Mouse (Mus musculus): ENCODE measurements around the gene Bcl2l12. TPM values are rescaled to one million over a fixed set of nuclear protein-coding genes. Genes with fewer than 3 reads are reported as not detected.

Gene Bcl2l12
- polyA plus RNA-seq, 1 experiment from 2014 or later: 33.3 TPM

DNA sequence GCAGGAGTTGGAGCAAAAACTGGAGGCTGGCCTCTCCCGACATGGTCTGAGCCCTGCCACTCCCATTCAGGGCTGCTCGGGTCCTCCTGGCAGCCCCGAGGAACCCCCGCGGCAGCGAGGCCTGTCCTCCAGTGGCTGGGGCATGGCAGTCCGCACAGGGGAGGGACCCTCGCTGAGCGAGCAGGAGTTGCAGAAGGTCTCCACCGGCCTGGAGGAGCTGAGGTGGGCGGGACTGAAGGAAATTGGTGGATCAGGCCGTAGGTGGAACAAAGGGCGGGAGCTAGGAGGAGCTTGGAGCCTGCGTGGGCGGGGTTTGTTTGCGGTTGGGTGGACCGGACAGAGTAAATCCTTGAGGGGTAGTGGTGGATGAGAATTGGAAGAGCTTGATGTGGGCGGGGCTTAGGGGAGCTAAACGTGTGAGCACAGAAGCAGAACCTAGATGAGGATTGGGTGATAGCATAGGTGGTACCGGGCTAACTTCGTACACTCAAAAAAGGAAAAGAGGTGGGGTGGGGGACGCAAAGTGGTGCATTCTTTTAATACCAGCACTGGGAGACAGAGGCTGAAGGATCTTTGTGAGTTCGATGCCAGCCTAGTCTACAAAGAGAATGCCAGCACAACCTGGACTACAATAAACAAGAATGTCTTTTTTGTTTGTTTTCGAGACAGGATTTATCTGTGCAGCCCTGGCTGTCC, 45.8 kb downstream of the Bcl2l12 start:
- peak overlapping the region; percentile 59 for H3K4me3 ChIP-seq (ENCODE audit: low read length)
- no peaks in the 10 kb centered on the region for H3K36me3 ChIP-seq (ENCODE audit: control insufficient read depth, insufficient read depth)
- peaks cover 13% of the 10 kb centered on the region for H3K27me3 ChIP-seq (ENCODE audit: control insufficient read depth, insufficient read depth, low read length)
- peak overlapping the region; percentile 49; the same call in 1 of the 2 replicates for H3K27ac ChIP-seq (ENCODE audit: low read length)
- H3K4me1 ChIP-seq (ENCODE audit: control insufficient read depth, insufficient read depth, low read length): peaks cover 9% of the 10 kb centered on the region
- ATAC-seq (replicated peaks; ENCODE audit: extremely low read depth, insufficient read depth, low FRiP score): peak; percentile 89
- H3K9ac ChIP-seq (ENCODE audit: low read length): peak overlapping the region; percentile 70
- peak overlapping the region; percentile 92 for H3K4me2 ChIP-seq (ENCODE audit: low read depth, low read length)
- WGBS: 6% methylated on average over 24 of the region's 24 CpGs
- H3K9me3 ChIP-seq (replicated peaks; ENCODE audit: control insufficient read depth, low read length): no peaks in the 10 kb centered on the region

DNA sequence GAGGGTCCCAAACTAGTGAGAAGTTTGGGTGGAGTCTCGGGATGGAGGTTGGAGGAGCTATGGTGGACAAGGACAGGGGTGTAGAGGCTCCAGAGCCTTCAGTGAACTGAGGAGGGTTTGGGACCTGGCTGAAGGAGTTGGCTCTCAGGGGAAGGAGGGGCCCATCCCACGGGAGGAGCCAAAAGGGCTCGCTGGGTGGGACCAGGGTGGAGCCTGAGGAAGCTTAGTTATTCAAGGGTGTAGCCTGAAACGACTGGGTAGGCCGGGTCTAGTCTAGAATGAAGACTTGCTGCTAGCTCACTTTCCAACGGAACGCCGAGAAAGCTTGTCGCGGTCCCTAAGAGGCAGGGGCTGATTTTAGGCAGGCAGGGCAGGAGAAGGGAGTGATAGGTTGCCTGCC, 46.6 kb downstream of the Bcl2l12 start:
- WGBS: under 1% methylated on average over 10 of the region's 10 CpGs
- H3K4me3 ChIP-seq (ENCODE audit: low read length): peak overlapping the region; percentile 59
- no peaks in the 10 kb centered on the region for H3K36me3 ChIP-seq (ENCODE audit: control insufficient read depth, insufficient read depth)
- no peaks in the 10 kb centered on the region for H3K9me3 ChIP-seq (replicated peaks; ENCODE audit: control insufficient read depth, low read length)
- H3K27ac ChIP-seq (ENCODE audit: low read length): no peak overlapping the region
- H3K27me3 ChIP-seq (ENCODE audit: control insufficient read depth, insufficient read depth, low read length): peaks cover 13% of the 10 kb centered on the region
- ATAC-seq (replicated peaks; ENCODE audit: extremely low read depth, insufficient read depth, low FRiP score): peak; percentile 42; the same call in 1 of the 2 replicates
- H3K4me1 ChIP-seq (ENCODE audit: control insufficient read depth, insufficient read depth, low read length): peaks cover 9% of the 10 kb centered on the region
- H3K4me2 ChIP-seq (ENCODE audit: low read depth, low read length): peak overlapping the region; percentile 92
- peak overlapping the region; percentile 70 for H3K9ac ChIP-seq (ENCODE audit: low read length)

DNA sequence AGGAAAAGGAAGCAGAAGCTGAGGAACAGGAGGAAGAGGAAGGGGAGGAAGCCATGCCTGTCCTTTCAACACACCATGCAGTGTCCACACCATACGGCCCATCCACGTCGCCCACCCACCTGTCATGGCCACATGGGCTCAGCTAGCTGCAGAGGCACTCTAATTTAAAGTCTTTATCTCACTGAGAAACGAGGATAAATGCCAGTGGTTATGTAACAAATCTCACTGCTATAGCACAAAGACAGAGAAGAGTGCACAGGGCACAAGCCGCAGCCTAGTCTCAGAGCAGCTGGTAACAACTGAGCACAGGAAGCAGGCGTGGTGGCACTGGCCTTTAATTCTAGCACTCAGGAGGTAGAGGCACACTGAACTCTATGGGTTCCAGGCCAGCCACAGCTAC, 48.6 kb downstream of the Bcl2l12 start:
- Histone ChIP-seq H3K9ac (ENCODE audit: low read length) (no peak overlapping the region), H3K9me3 (replicated peaks; ENCODE audit: control insufficient read depth, low read length) (no peaks in the 10 kb centered on the region), H3K4me1 (ENCODE audit: control insufficient read depth, insufficient read depth, low read length) (peaks cover 9% of the 10 kb centered on the region), H3K36me3 (ENCODE audit: control insufficient read depth, insufficient read depth) (no peaks in the 10 kb centered on the region), H3K4me2 (ENCODE audit: low read depth, low read length) (no peak overlapping the region), H3K27ac (ENCODE audit: low read length) (no peak overlapping the region), H3K4me3 (ENCODE audit: low read length) (no peak overlapping the region), H3K27me3 (ENCODE audit: control insufficient read depth, insufficient read depth, low read length) (peaks cover 13% of the 10 kb centered on the region)
- ATAC-seq (replicated peaks; ENCODE audit: extremely low read depth, insufficient read depth, low FRiP score): no peak
- WGBS: 67% methylated on average over 6 of the region's 6 CpGs

DNA sequence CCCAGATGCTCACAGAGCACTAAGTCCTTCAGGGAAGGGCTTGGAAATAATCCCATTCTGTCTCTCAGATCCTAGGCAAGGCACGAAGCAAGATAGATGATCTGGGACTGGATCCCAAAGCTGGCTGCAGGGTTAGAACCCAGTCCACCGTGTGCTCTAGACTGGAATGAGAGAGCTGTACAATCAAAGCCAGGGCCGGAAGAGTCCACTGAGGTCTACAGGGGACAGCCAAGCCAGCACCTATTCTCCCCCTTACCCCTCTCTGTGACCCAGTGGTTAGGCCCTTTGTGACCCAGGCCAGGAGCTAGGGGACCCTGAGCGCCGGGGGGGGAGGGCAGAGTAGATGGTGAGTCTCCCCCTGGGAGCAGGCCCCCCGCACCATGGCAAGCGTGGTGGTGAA, 55.6 kb downstream of the Bcl2l12 start, which contains the start of gene Tsks:
TSS of gene Tsks (plus strand) at position 301 of the 400 bp plus-strand sequence.
- Histone ChIP-seq H3K4me1 (ENCODE audit: control insufficient read depth, insufficient read depth, low read length) (no peaks in the 10 kb centered on the region), H3K27ac (ENCODE audit: low read length) (no peak within 1 kb of the TSS)
- no peak for ATAC-seq (replicated peaks; ENCODE audit: extremely low read depth, insufficient read depth, low FRiP score)

More for the DNA sequence above, 55.6 kb downstream of the Bcl2l12 start, which contains the start of gene Tsks:
- Histone ChIP-seq H3K9ac (ENCODE audit: low read length) (no peak within 1 kb of the TSS), H3K9me3 (replicated peaks; ENCODE audit: control insufficient read depth, low read length) (no peaks in the 10 kb centered on the region), H3K4me3 (ENCODE audit: low read length) (no peak within 1 kb of the TSS), H3K36me3 (ENCODE audit: control insufficient read depth, insufficient read depth) (no peaks in the 10 kb centered on the region), H3K4me2 (ENCODE audit: low read depth, low read length) (no peak within 1 kb of the TSS), H3K27me3 (ENCODE audit: control insufficient read depth, insufficient read depth, low read length) (no peaks in the 10 kb centered on the region)
- 77% methylated on average over 7 of the region's 7 CpGs for WGBS

Small RNAs within 50 kb of the gene (microRNA-seq; reads per million reads assigned to microRNA genes)
- gene Mir7054: not detected

Other genes with a start within 250 kb of the Bcl2l12 start
- 0.54 and 0.80 TPM in 2 replicates for gene Zfp473, start 247.7 kb downstream of the Bcl2l12 start, polyA plus RNA-seq (2015; fragmentation: Nextera tagmentation; extraction: Ambion mirVana)
- 79.2 and 81.5 TPM in 2 replicates for gene Nup62, start 182.6 kb downstream of the Bcl2l12 start, polyA plus RNA-seq (2015; fragmentation: Nextera tagmentation; extraction: Ambion mirVana)
- 2.4 and 4.6 TPM in 2 replicates for gene Il4i1, start 182.3 kb downstream of the Bcl2l12 start, polyA plus RNA-seq (2015; fragmentation: Nextera tagmentation; extraction: Ambion mirVana)
- 2.3 and 2.4 TPM in 2 replicates for gene Atf5, start 182.1 kb downstream of the Bcl2l12 start, polyA plus RNA-seq (2015; fragmentation: Nextera tagmentation; extraction: Ambion mirVana)
- gene Akt1s1, start 149.7 kb downstream of the Bcl2l12 start, polyA plus RNA-seq (2015; fragmentation: Nextera tagmentation; extraction: Ambion mirVana): 103 and 104 TPM in 2 replicates
- 60.5 and 62.3 TPM in 2 replicates for gene Tbc1d17, start 149.6 kb downstream of the Bcl2l12 start, polyA plus RNA-seq (2015; fragmentation: Nextera tagmentation; extraction: Ambion mirVana)
- 27.7 and 28.0 TPM in 2 replicates for gene Pnkp, start 141.6 kb downstream of the Bcl2l12 start, polyA plus RNA-seq (2015; fragmentation: Nextera tagmentation; extraction: Ambion mirVana)
- gene Ptov1, start 128.9 kb downstream of the Bcl2l12 start, polyA plus RNA-seq (2015; fragmentation: Nextera tagmentation; extraction: Ambion mirVana): 210 and 269 TPM in 2 replicates
- gene Med25, start 106.0 kb downstream of the Bcl2l12 start, polyA plus RNA-seq (2015; fragmentation: Nextera tagmentation; extraction: Ambion mirVana): 89.4 and 96.0 TPM in 2 replicates
- 15.3 and 16.0 TPM in 2 replicates for gene Fuz, start 102.6 kb downstream of the Bcl2l12 start, polyA plus RNA-seq (2015; fragmentation: Nextera tagmentation; extraction: Ambion mirVana)
- gene Ap2a1, start 69.2 kb downstream of the Bcl2l12 start, polyA plus RNA-seq (2015; fragmentation: Nextera tagmentation; extraction: Ambion mirVana): 51.8 and 52.0 TPM in 2 replicates
- gene Tsks, start 55.5 kb downstream of the Bcl2l12 start, polyA plus RNA-seq (2015; fragmentation: Nextera tagmentation; extraction: Ambion mirVana): 0.12 and 0.40 TPM in 2 replicates
- gene Cpt1c, start 23.9 kb downstream of the Bcl2l12 start, polyA plus RNA-seq (2015; fragmentation: Nextera tagmentation; extraction: Ambion mirVana): 7.6 and 8.9 TPM in 2 replicates
- gene Prmt1, start 12.1 kb downstream of the Bcl2l12 start, polyA plus RNA-seq (2015; fragmentation: Nextera tagmentation; extraction: Ambion mirVana): 355 and 387 TPM in 2 replicates
- 71.4 and 73.6 TPM in 2 replicates for gene Irf3, start 1.1 kb downstream of the Bcl2l12 start, polyA plus RNA-seq (2015; fragmentation: Nextera tagmentation; extraction: Ambion mirVana)
- gene Scaf1, start 17.7 kb upstream of the Bcl2l12 start, polyA plus RNA-seq (2015; fragmentation: Nextera tagmentation; extraction: Ambion mirVana): 22.7 and 26.4 TPM in 2 replicates
- gene Rras, start 19.2 kb upstream of the Bcl2l12 start, polyA plus RNA-seq (2015; fragmentation: Nextera tagmentation; extraction: Ambion mirVana): 74.8 and 85.0 TPM in 2 replicates
- 5.6 and 7.3 TPM in 2 replicates for gene Prr12, start 54.2 kb upstream of the Bcl2l12 start, polyA plus RNA-seq (2015; fragmentation: Nextera tagmentation; extraction: Ambion mirVana)
- 53.8 and 55.9 TPM in 2 replicates for gene Nosip, start 63.7 kb upstream of the Bcl2l12 start, polyA plus RNA-seq (2015; fragmentation: Nextera tagmentation; extraction: Ambion mirVana)
- 12.9 and 16.6 TPM in 2 replicates for gene Prrg2, start 64.0 kb upstream of the Bcl2l12 start, polyA plus RNA-seq (2015; fragmentation: Nextera tagmentation; extraction: Ambion mirVana)
- gene Rcn3, start 93.5 kb upstream of the Bcl2l12 start, polyA plus RNA-seq (2015; fragmentation: Nextera tagmentation; extraction: Ambion mirVana): 207 and 214 TPM in 2 replicates
- gene Fcgrt, start 105.1 kb upstream of the Bcl2l12 start, polyA plus RNA-seq (2015; fragmentation: Nextera tagmentation; extraction: Ambion mirVana): 56.8 and 58.2 TPM in 2 replicates
- gene Rps11, start 125.7 kb upstream of the Bcl2l12 start, polyA plus RNA-seq (2015; fragmentation: Nextera tagmentation; extraction: Ambion mirVana): 809 and 812 TPM in 2 replicates
- gene Rpl13a, start 130.0 kb upstream of the Bcl2l12 start, polyA plus RNA-seq (2015; fragmentation: Nextera tagmentation; extraction: Ambion mirVana): 684 and 727 TPM in 2 replicates
- gene Gm45713, start 137.5 kb upstream of the Bcl2l12 start, polyA plus RNA-seq (2015; fragmentation: Nextera tagmentation; extraction: Ambion mirVana): 0.34 TPM in 1 of 2 replicates, not detected in the other
- gene Flt3l, start 137.7 kb upstream of the Bcl2l12 start, polyA plus RNA-seq (2015; fragmentation: Nextera tagmentation; extraction: Ambion mirVana): 2.3 and 2.8 TPM in 2 replicates
- gene Pih1d1, start 155.6 kb upstream of the Bcl2l12 start, polyA plus RNA-seq (2015; fragmentation: Nextera tagmentation; extraction: Ambion mirVana): 76.8 and 82.5 TPM in 2 replicates
- gene Aldh16a1, start 155.9 kb upstream of the Bcl2l12 start, polyA plus RNA-seq (2015; fragmentation: Nextera tagmentation; extraction: Ambion mirVana): 33.9 and 38.2 TPM in 2 replicates
- gene Slc17a7, start 165.2 kb upstream of the Bcl2l12 start, polyA plus RNA-seq (2015; fragmentation: Nextera tagmentation; extraction: Ambion mirVana): 3.6 and 4.7 TPM in 2 replicates
- not detected in 2 replicates for gene Gfy, start 180.9 kb upstream of the Bcl2l12 start, polyA plus RNA-seq (2015; fragmentation: Nextera tagmentation; extraction: Ambion mirVana)
- gene Pth2, start 182.3 kb upstream of the Bcl2l12 start, polyA plus RNA-seq (2015; fragmentation: Nextera tagmentation; extraction: Ambion mirVana): 0.42 TPM in 1 of 2 replicates, not detected in the other
- gene Ccdc155, start 206.2 kb upstream of the Bcl2l12 start, polyA plus RNA-seq (2015; fragmentation: Nextera tagmentation; extraction: Ambion mirVana): 0.58 and 0.75 TPM in 2 replicates
- 1.2 and 1.4 TPM in 2 replicates for gene Dkkl1, start 213.4 kb upstream of the Bcl2l12 start, polyA plus RNA-seq (2015; fragmentation: Nextera tagmentation; extraction: Ambion mirVana)
- gene Tead2, start 217.0 kb upstream of the Bcl2l12 start, polyA plus RNA-seq (2015; fragmentation: Nextera tagmentation; extraction: Ambion mirVana): 88.0 and 92.4 TPM in 2 replicates
- 5.0 and 9.2 TPM in 2 replicates for gene Cd37, start 240.4 kb upstream of the Bcl2l12 start, polyA plus RNA-seq (2015; fragmentation: Nextera tagmentation; extraction: Ambion mirVana)
- gene Slc6a16, start 242.4 kb upstream of the Bcl2l12 start, polyA plus RNA-seq (2015; fragmentation: Nextera tagmentation; extraction: Ambion mirVana): 0.09 TPM in 1 of 2 replicates, not detected in the other

All from heart, embryonic 16.5 days (tissue).